Comparison of ENCODE assay signal across 8 mouse cellular contexts in the genomic region with DNA sequence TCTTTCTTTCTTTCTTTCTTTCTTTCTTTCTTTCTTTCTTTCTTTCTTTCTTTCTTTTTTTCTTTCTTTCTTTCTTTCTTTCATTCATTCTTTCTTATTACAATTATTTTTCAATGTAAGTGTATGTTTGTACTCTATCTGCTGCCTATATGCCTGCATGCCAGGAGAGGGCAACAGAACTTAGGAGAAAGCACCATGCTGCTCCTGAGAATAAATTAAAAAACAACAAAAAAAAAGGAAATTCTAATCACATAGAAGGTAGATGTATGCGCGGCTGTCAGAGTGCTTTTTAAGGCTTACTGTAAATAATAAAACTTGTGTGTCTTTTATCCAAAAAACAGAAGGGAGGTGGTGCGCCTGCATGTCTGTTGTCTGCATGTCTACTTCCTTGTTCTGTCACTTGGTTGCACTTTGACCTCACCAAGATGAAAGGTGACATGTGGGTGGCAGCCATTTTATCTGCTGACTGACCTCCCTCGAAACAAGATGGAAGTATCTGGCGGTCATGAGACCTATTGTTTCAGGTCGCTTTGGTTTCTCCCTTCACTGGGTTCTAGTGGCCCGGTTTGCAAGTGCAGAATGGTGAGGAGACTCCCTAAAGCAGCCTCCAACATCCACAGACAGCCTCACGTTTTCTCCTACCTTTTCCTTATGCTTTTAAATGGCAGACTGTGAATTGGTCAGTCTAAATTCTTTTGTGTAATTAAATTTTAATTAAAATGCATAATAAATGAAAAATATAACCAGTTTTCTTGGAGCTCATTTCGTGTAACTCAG.
DNase-seq lines count a peak whose midpoint lies in the region; ATAC-seq and TF ChIP-seq lines count a peak whose summit lies in the region.
"Not testable (repeated sequence)": the region's sequence is repeated elsewhere in the genome, so short reads cannot be mapped to it uniquely, and the experiment has no call there.

No protein-coding gene starts in this region.

- in situ Hi-C loops in ES-E14 (cut with MboI; ENCODE audit: low sequenced_read_pairs in 2 of 2, unreplicated experiment in 2 of 2): not testable (repeated sequence)

- H3K9ac ChIP-seq in ES-E14 (ENCODE audit: insufficient read depth, low read depth, low read length, poor library complexity, severe bottlenecking); hindbrain, embryonic 13.5 days; liver, embryonic 13.5 days: not testable (repeated sequence)

- not testable (repeated sequence) for H3K4me1 ChIP-seq in ES-E14 (ENCODE audit: control insufficient read depth in 2 of 2, insufficient read depth in 2 of 2, low read length in 2 of 2, poor library complexity in 1 of 2); hindbrain, embryonic 13.5 days (replicated peaks); liver, embryonic 13.5 days (replicated peaks); thymus, adult 2 months (replicated peaks; ENCODE audit: control insufficient read depth, insufficient read depth, low read length)

- H3K4me3 ChIP-seq in ES-E14 (ENCODE audit: insufficient read depth in 1 of 2, low read depth in 1 of 2, low read length in 2 of 2, poor library complexity in 1 of 2, severe bottlenecking in 1 of 2); hindbrain, embryonic 13.5 days; liver, embryonic 13.5 days (replicated peaks); thymus, adult 2 months (ENCODE audit: control insufficient read depth, insufficient read depth, low read length): not testable (repeated sequence)

- not testable (repeated sequence) for H3K9me3 ChIP-seq in ES-E14 (ENCODE audit: control insufficient read depth, insufficient read depth, low read depth, low read length); hindbrain, embryonic 13.5 days; liver, embryonic 13.5 days (replicated peaks)

- TF ChIP-seq POLR2A in thymus, adult 2 months (IDR thresholded peaks at IDR 0.05; ENCODE audit: control insufficient read depth, extremely low read depth, insufficient read depth, low read length, poor library complexity): not testable (repeated sequence)

- ATAC-seq in hindbrain, embryonic 13.5 days (ENCODE audit: low FRiP score): peak; percentile 91
- peak; percentile 87 for ATAC-seq in liver, embryonic 13.5 days (ENCODE audit: low read depth)

- H3K4me2 ChIP-seq in hindbrain, embryonic 13.5 days; liver, embryonic 13.5 days: not testable (repeated sequence)

- DNase-seq in ES-E14 (ENCODE audit: low read depth, low spot score): peak; percentile 56
- DNase-seq in cerebellum, adult 8-10 months: peak; percentile 7
- peak; percentile 23 to 28 for DNase-seq in frontal cortex, postnatal 10 days (ENCODE audit: low spot score in 2 of 2)
- DNase-seq in layer of hippocampus, adult 11-12 months (ENCODE audit: low spot score): peak; percentile 9
- DNase-seq in liver, embryonic 13.5 days: not testable (repeated sequence)
- peak; percentile 41 for DNase-seq in naive thymus-derived CD4-positive, alpha-beta T cell, adult 2 months (ENCODE audit: low read depth)
- DNase-seq in thymus, adult 2 months: peak; percentile 33

- 76% methylated on average over 9 of the region's 9 CpGs for WGBS in hindbrain, embryonic 13.5 days
- 60% methylated on average over 8 of the region's 9 CpGs for WGBS in liver, embryonic 13.5 days (ENCODE audit: insufficient replicate concordance)
- 78% methylated on average over 9 of the region's 9 CpGs for WGBS in thymus, adult 2 months

- TF ChIP-seq CTCF in thymus, adult 2 months (IDR thresholded peaks at IDR 0.05; ENCODE audit: borderline replicate concordance, control insufficient read depth, extremely low read depth, insufficient read depth, low read length, poor library complexity): not testable (repeated sequence)

- H3K27ac ChIP-seq in ES-E14 (ENCODE audit: insufficient read depth, low read depth, low read length, poor library complexity, severe bottlenecking); hindbrain, embryonic 13.5 days; liver, embryonic 13.5 days; thymus, adult 2 months (ENCODE audit: control insufficient read depth, insufficient read depth, low read length): not testable (repeated sequence)

- not testable (repeated sequence) for H3K36me3 ChIP-seq in ES-E14 (ENCODE audit: control insufficient read depth, insufficient read depth, low read length, poor library complexity, severe bottlenecking); hindbrain, embryonic 13.5 days; liver, embryonic 13.5 days; thymus, adult 2 months (ENCODE audit: control insufficient read depth, insufficient read depth, low read length)

- H3K27me3 ChIP-seq in hindbrain, embryonic 13.5 days; liver, embryonic 13.5 days; thymus, adult 2 months (ENCODE audit: control insufficient read depth, insufficient read depth, low read length): not testable (repeated sequence)
